In genomic region chr11:102310768-102311695, GRCm38 (mm10) we compare ENCODE assay signal across 8 mouse cellular contexts. TPM values are rescaled to one million over a fixed set of nuclear protein-coding genes. Genes with fewer than 3 reads are reported as not detected.
DNase-seq lines count a peak whose midpoint lies in the region; ATAC-seq and TF ChIP-seq lines count a peak whose summit lies in the region.

No protein-coding gene starts in this region.

- H3K9me3 ChIP-seq in erythroblast, embryonic 14.5 days (ENCODE audit: control insufficient read depth, low read length): no peaks in the 10 kb centered on the region
- no peaks in the 10 kb centered on the region for H3K9me3 ChIP-seq in midbrain, embryonic 11.5 days (ENCODE audit: control insufficient read depth, low read length)
- no peaks in the 10 kb centered on the region for H3K9me3 ChIP-seq in midbrain, postnatal 0 days (ENCODE audit: low read length)
- H3K9me3 ChIP-seq in intestine, embryonic 16.5 days (ENCODE audit: control insufficient read depth, low read length): no peaks in the 10 kb centered on the region

- peaks cover 12% of the 10 kb centered on the region for H3K79me2 ChIP-seq in myocyte (ENCODE audit: control insufficient read depth, insufficient read depth)

- H3K4me3 ChIP-seq in erythroblast, embryonic 14.5 days (replicated peaks): peak overlapping the region; percentile 59
- H3K4me3 ChIP-seq in midbrain, embryonic 11.5 days (ENCODE audit: low read depth, low read length): 0 out of 2 replicates have a peak overlapping the region, but pooled peaks have one; percentile 3
- H3K4me3 ChIP-seq in midbrain, postnatal 0 days (ENCODE audit: low read depth, low read length): no peak overlapping the region
- H3K4me3 ChIP-seq in intestine, embryonic 16.5 days (ENCODE audit: low read length): peak overlapping the region; percentile 11; the same call in 1 of the 2 replicates
- H3K4me3 ChIP-seq in myocyte: no peak overlapping the region

- ATAC-seq in erythroblast, adult 5-6 weeks (replicated peaks; ENCODE audit: low FRiP score, poor library complexity, severe bottlenecking): no peak
- no peak for ATAC-seq in midbrain, embryonic 11.5 days (ENCODE audit: low FRiP score)
- no peak for ATAC-seq in midbrain, postnatal 0 days (ENCODE audit: low FRiP score)
- ATAC-seq in intestine, embryonic 16.5 days: 0 out of 2 replicates have a peak, but pooled peaks have one; percentile 8

- H3K9ac ChIP-seq in midbrain, embryonic 11.5 days (ENCODE audit: low read length): 0 out of 2 replicates have a peak overlapping the region, but pooled peaks have one; percentile 5
- H3K9ac ChIP-seq in midbrain, postnatal 0 days (replicated peaks; ENCODE audit: low read length, poor library complexity, severe bottlenecking): no peak overlapping the region
- peak overlapping the region; percentile 65 for H3K9ac ChIP-seq in intestine, embryonic 16.5 days (ENCODE audit: low read depth, low read length)

- no peak overlapping the region for H3K4me2 ChIP-seq in midbrain, embryonic 11.5 days
- no peak overlapping the region for H3K4me2 ChIP-seq in midbrain, postnatal 0 days (ENCODE audit: low read depth, low read length, poor library complexity, severe bottlenecking)
- H3K4me2 ChIP-seq in intestine, embryonic 16.5 days (ENCODE audit: low read depth, low read length): peak overlapping the region; percentile 78
- H3K4me2 ChIP-seq in myocyte (ENCODE audit: low read depth): no peak overlapping the region

- H3K36me3 ChIP-seq in erythroblast, embryonic 14.5 days (ENCODE audit: control insufficient read depth): peaks cover 100% of the 10 kb centered on the region
- peaks cover 22% of the 10 kb centered on the region for H3K36me3 ChIP-seq in midbrain, embryonic 11.5 days (ENCODE audit: control insufficient read depth, insufficient read depth, low read length)
- peaks cover 52% of the 10 kb centered on the region for H3K36me3 ChIP-seq in midbrain, postnatal 0 days (ENCODE audit: insufficient read depth, low read length)
- peaks cover 33% of the 10 kb centered on the region for H3K36me3 ChIP-seq in intestine, embryonic 16.5 days (ENCODE audit: control insufficient read depth, insufficient read depth, low read length)
- H3K36me3 ChIP-seq in myocyte (ENCODE audit: control insufficient read depth, insufficient read depth): peaks cover 19% of the 10 kb centered on the region

- WGBS in midbrain, embryonic 11.5 days: 43% methylated on average over 34 of the region's 38 CpGs
- WGBS in midbrain, postnatal 0 days: 46% methylated on average over 38 of the region's 38 CpGs
- 48% methylated on average over 36 of the region's 38 CpGs for WGBS in intestine, embryonic 16.5 days

- peak; percentile 87 for DNase-seq in midbrain, embryonic 11.5 days (ENCODE audit: low spot score, missing footprints)
- no peak for DNase-seq in midbrain, postnatal 0 days (ENCODE audit: low spot score)
- DNase-seq in thymus, postnatal 10 days (ENCODE audit: low spot score in 2 of 2): no peak
- no peak for DNase-seq in cerebellum, adult 11 months

- no peaks in the 10 kb centered on the region for H3K27me3 ChIP-seq in erythroblast, embryonic 14.5 days (ENCODE audit: control insufficient read depth)
- no peaks in the 10 kb centered on the region for H3K27me3 ChIP-seq in midbrain, embryonic 11.5 days (ENCODE audit: control insufficient read depth, insufficient read depth, low read length)
- no peaks in the 10 kb centered on the region for H3K27me3 ChIP-seq in midbrain, postnatal 0 days (ENCODE audit: insufficient read depth, low read length)
- H3K27me3 ChIP-seq in intestine, embryonic 16.5 days (replicated peaks; ENCODE audit: control insufficient read depth, insufficient read depth, low read length): no peaks in the 10 kb centered on the region
- no peaks in the 10 kb centered on the region for H3K27me3 ChIP-seq in myocyte (ENCODE audit: control insufficient read depth, insufficient read depth, insufficient read length)

- H3K4me1 ChIP-seq in erythroblast, embryonic 14.5 days (ENCODE audit: control insufficient read depth): peaks cover 78% of the 10 kb centered on the region
- peaks cover 35% of the 10 kb centered on the region for H3K4me1 ChIP-seq in midbrain, embryonic 11.5 days (ENCODE audit: control insufficient read depth, insufficient read depth, low read length)
- H3K4me1 ChIP-seq in midbrain, postnatal 0 days (ENCODE audit: insufficient read depth, low read length): no peaks in the 10 kb centered on the region
- peaks cover 36% of the 10 kb centered on the region for H3K4me1 ChIP-seq in intestine, embryonic 16.5 days (ENCODE audit: control insufficient read depth, insufficient read depth, low read length)

- TF ChIP-seq POLR2A in myocyte (IDR thresholded peaks at IDR 0.05; ENCODE audit: insufficient read length, low read depth): peak; percentile 34

- H3ac ChIP-seq in myocyte (ENCODE audit: control insufficient read depth, insufficient read length): no peak overlapping the region

- H3K27ac ChIP-seq in midbrain, embryonic 11.5 days (ENCODE audit: low read depth, low read length): no peak overlapping the region
- H3K27ac ChIP-seq in midbrain, postnatal 0 days (ENCODE audit: low read depth, low read length): no peak overlapping the region
- H3K27ac ChIP-seq in intestine, embryonic 16.5 days (ENCODE audit: low read length): peak overlapping the region; percentile 51

- no peak for TF ChIP-seq CTCF in midbrain, postnatal 0 days (IDR thresholded peaks at IDR 0.05)

TF ChIP-seq in myocyte, 11 proteins besides CTCF, POLR2A, EP300 and RAD21:
- TF ChIP-seq E2F4 (IDR thresholded peaks at IDR 0.05; ENCODE audit: insufficient read depth) (no peak), MYOG (IDR thresholded peaks at IDR 0.05; ENCODE audit: control insufficient read depth in 1 of 3, insufficient read depth in 1 of 3, insufficient read length in 2 of 3, low read depth in 2 of 3) (no peak), POLR2AphosphoS2 (IDR thresholded peaks at IDR 0.05; ENCODE audit: insufficient read length, low read depth) (peak; percentile 89), TCF12 (IDR thresholded peaks at IDR 0.05; ENCODE audit: insufficient read depth, poor library complexity, severe bottlenecking) (no peak), MAX (IDR thresholded peaks at IDR 0.05; ENCODE audit: low read depth) (no peak), USF1 (IDR thresholded peaks at IDR 0.05; ENCODE audit: low read depth) (no peak), TCF3 (IDR thresholded peaks at IDR 0.05; ENCODE audit: insufficient read length, low read depth) (no peak)

RNA-seq across cellular contexts. Expression of gene Ubtf, which starts 8.5 kb away (rescaled TPM):
- polyA plus RNA-seq in erythroblast, embryonic 14.5 days (2012): 10.3 and 12.3 TPM in 2 replicates
- total RNA-seq in erythroblast, adult 5-6 weeks (2015; ENCODE audit: low replicate concordance): 19.0 and 22.8 TPM in 2 replicates
- 119 and 258 TPM in 2 replicates for total RNA-seq in erythroblast, adult 5-6 weeks (2017; ENCODE audit: low replicate concordance)
- 84.7 and 86.1 TPM in 2 replicates for polyA plus RNA-seq in midbrain, embryonic 11.5 days (2014; fragmentation: Nextera tagmentation; extraction: Ambion mirVana)
- 64.3 and 71.4 TPM in 2 replicates for total RNA-seq in midbrain, postnatal 0 days (2014; rRNA removed)
- polyA plus RNA-seq in midbrain, postnatal 0 days (2015; fragmentation: Nextera tagmentation; extraction: Ambion mirVana): 56.3 and 64.3 TPM in 2 replicates
- 65.5 and 66.0 TPM in 2 replicates for polyA plus RNA-seq in intestine, embryonic 16.5 days (2015; fragmentation: Nextera tagmentation; extraction: Ambion mirVana)
- polyA plus RNA-seq in myocyte (2012; fragmentation: generic; extraction: Trizol): 58.6 TPM

RNA-seq across cellular contexts. Expression of gene Atxn7l3, which starts 14.6 kb away (rescaled TPM):
- polyA plus RNA-seq in erythroblast, embryonic 14.5 days (2012): 4.5 and 6.0 TPM in 2 replicates
- 6.3 and 10.4 TPM in 2 replicates for total RNA-seq in erythroblast, adult 5-6 weeks (2015; ENCODE audit: low replicate concordance)
- 5.7 and 9.3 TPM in 2 replicates for total RNA-seq in erythroblast, adult 5-6 weeks (2017; ENCODE audit: low replicate concordance)
- polyA plus RNA-seq in midbrain, embryonic 11.5 days (2014; fragmentation: Nextera tagmentation; extraction: Ambion mirVana): 13.3 and 15.2 TPM in 2 replicates
- total RNA-seq in midbrain, postnatal 0 days (2014; rRNA removed): 166 and 169 TPM in 2 replicates
- 25.4 and 26.5 TPM in 2 replicates for polyA plus RNA-seq in midbrain, postnatal 0 days (2015; fragmentation: Nextera tagmentation; extraction: Ambion mirVana)
- polyA plus RNA-seq in intestine, embryonic 16.5 days (2015; fragmentation: Nextera tagmentation; extraction: Ambion mirVana): 8.8 and 9.0 TPM in 2 replicates
- 39.5 TPM for polyA plus RNA-seq in myocyte (2012; fragmentation: generic; extraction: Trizol)

RNA-seq across cellular contexts. Expression of gene Tmub2, which starts 26.3 kb away (rescaled TPM):
- polyA plus RNA-seq in erythroblast, embryonic 14.5 days (2012): 8.1 and 8.9 TPM in 2 replicates
- 15.9 and 17.1 TPM in 2 replicates for total RNA-seq in erythroblast, adult 5-6 weeks (2015; ENCODE audit: low replicate concordance)
- total RNA-seq in erythroblast, adult 5-6 weeks (2017; ENCODE audit: low replicate concordance): 17.0 and 28.0 TPM in 2 replicates
- polyA plus RNA-seq in midbrain, embryonic 11.5 days (2014; fragmentation: Nextera tagmentation; extraction: Ambion mirVana): 54.0 and 55.7 TPM in 2 replicates
- total RNA-seq in midbrain, postnatal 0 days (2014; rRNA removed): 80.5 and 90.8 TPM in 2 replicates
- polyA plus RNA-seq in midbrain, postnatal 0 days (2015; fragmentation: Nextera tagmentation; extraction: Ambion mirVana): 65.4 and 73.9 TPM in 2 replicates
- 52.0 and 54.3 TPM in 2 replicates for polyA plus RNA-seq in intestine, embryonic 16.5 days (2015; fragmentation: Nextera tagmentation; extraction: Ambion mirVana)
- polyA plus RNA-seq in myocyte (2012; fragmentation: generic; extraction: Trizol): 39.5 TPM

RNA-seq across cellular contexts. Expression of gene Asb16, which starts 42.5 kb away (rescaled TPM):
- 0.01 and 0.02 TPM in 2 replicates for polyA plus RNA-seq in erythroblast, embryonic 14.5 days (2012)
- total RNA-seq in erythroblast, adult 5-6 weeks (2015; ENCODE audit: low replicate concordance): not detected in 2 replicates
- not detected in 2 replicates for total RNA-seq in erythroblast, adult 5-6 weeks (2017; ENCODE audit: low replicate concordance)
- polyA plus RNA-seq in midbrain, embryonic 11.5 days (2014; fragmentation: Nextera tagmentation; extraction: Ambion mirVana): 0.08 TPM in 1 of 2 replicates, not detected in the other
- total RNA-seq in midbrain, postnatal 0 days (2014; rRNA removed): 2.3 and 2.5 TPM in 2 replicates
- 0.28 and 0.32 TPM in 2 replicates for polyA plus RNA-seq in midbrain, postnatal 0 days (2015; fragmentation: Nextera tagmentation; extraction: Ambion mirVana)
- polyA plus RNA-seq in intestine, embryonic 16.5 days (2015; fragmentation: Nextera tagmentation; extraction: Ambion mirVana): 0.05 TPM in 2 replicates
- 5.1 TPM for polyA plus RNA-seq in myocyte (2012; fragmentation: generic; extraction: Trizol)

RNA-seq across cellular contexts. Expression of gene Slc4a1, which starts 55.0 kb away (rescaled TPM):
- polyA plus RNA-seq in erythroblast, embryonic 14.5 days (2012): 575 and 672 TPM in 2 replicates
- total RNA-seq in erythroblast, adult 5-6 weeks (2015; ENCODE audit: low replicate concordance): 4,977 and 5,433 TPM in 2 replicates
- total RNA-seq in erythroblast, adult 5-6 weeks (2017; ENCODE audit: low replicate concordance): 6,454 and 7,565 TPM in 2 replicates
- polyA plus RNA-seq in midbrain, embryonic 11.5 days (2014; fragmentation: Nextera tagmentation; extraction: Ambion mirVana): 30.6 and 31.3 TPM in 2 replicates
- total RNA-seq in midbrain, postnatal 0 days (2014; rRNA removed): 0.33 and 1.1 TPM in 2 replicates
- 0.27 and 0.42 TPM in 2 replicates for polyA plus RNA-seq in midbrain, postnatal 0 days (2015; fragmentation: Nextera tagmentation; extraction: Ambion mirVana)
- 11.2 and 19.3 TPM in 2 replicates for polyA plus RNA-seq in intestine, embryonic 16.5 days (2015; fragmentation: Nextera tagmentation; extraction: Ambion mirVana)
- not detected for polyA plus RNA-seq in myocyte (2012; fragmentation: generic; extraction: Trizol)

Comparison
In these comparisons a context has a peak if more than half of its experiments do, and no peak if none do; other contexts are left out.
1. H3K4me3 ChIP-seq: peak in erythroblast, embryonic 14.5 days (single experiment), midbrain, embryonic 11.5 days (single experiment) and intestine, embryonic 16.5 days (single experiment); none in midbrain, postnatal 0 days (single experiment) and myocyte (single experiment).